Mouse (Mus musculus) retina, postnatal 7 days (tissue): ENCODE data around the gene Cd7.
A peak's percentile ranks its signal among the peaks of the same experiment; 100 is the strongest.

Experiments used
- DNase-seq: peaks from one replicate; pipeline ENCODE4 v3.0.0-alpha.2; 2012; ENCODE audit warnings: low read depth, low spot score

Cd7 gene

DNA sequence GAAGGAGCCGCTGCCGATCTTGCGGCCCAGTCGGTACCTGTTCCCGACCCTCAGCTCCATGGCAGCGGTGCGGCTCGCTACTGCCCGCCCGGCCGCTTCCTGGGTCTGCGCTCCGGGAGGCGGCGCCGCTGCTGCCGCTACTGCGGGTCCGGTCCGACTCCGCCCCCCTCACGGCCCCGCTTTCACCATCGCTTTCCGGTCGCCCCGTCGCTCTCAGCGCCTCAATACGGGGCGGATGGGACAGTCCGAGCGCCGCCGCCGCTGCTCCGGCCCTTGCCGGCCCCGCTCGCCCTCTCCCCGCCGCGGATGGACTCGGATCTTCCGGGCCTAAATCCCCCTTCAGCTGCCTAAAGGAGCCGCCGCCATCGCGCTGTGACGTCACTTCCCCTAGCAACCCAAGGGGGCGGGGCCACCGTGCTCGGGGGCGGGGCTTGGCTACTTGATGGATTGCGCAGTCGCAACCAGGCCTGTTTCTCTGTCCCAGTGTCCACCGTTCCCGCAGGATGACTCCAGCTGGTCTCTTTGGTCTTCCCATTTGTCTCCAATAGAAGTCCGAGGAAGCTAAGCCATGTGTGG, 48.2 kb downstream of the Cd7 start, which contains the start of gene Csnk1d:
Csnk1d (minus strand) TSS at position 380 of the 576 bp plus-strand sequence.
- peak; percentile 95 for DNase-seq

DNA sequence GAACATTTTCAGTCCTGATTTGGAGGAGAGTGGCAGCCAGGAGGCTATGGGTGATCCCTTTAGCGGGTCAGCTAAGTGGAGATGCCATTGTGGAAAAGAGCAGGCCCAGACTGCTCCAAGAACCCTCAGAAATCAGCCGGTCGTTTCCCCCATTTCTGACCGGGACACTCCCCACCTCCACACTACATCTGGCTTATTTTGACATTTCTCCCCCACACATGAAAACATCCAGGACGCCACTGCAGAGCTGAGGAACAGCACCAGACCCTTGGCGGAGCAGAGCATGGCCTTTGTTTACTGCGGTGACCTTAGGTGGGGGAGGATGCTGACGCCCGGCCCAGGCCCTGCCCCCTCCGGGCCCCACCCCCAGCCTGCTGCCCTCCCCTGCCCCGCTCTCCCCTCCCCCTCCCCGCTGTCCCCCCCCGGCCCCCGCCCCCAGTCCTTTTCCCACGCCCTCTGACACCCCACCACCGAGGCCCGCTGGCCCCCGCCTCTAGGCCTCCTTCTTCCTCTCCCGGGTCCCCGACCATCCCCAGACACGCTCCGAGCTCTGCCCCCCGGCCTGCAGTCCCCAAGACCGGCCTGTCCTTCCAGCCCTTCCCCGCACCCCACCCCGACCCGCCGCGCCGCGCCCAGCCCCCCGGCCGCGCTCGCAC, 49.0 kb downstream of the Cd7 start:
- DNase-seq, result no peak

DNA sequence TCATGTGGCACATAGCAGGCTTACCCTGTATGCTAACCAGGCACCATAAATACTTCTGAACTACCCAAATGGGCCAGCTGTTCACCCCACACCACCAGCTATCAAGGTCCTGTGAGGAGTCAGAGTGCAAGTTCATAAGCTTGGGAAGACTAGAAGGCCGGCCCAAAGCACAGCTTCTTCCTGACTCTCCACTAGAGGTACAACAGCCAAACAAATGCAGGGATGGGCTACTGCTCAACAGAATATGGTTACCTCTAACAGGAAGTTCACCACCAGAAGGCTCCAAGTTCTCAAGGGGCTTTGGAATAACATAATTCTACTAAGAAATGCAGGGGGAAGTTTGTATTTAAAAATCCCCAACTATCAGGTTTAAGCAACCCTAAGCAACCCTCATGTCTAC, 49.7 kb downstream of the Cd7 start:
- DNase-seq, result no peak

DNA sequence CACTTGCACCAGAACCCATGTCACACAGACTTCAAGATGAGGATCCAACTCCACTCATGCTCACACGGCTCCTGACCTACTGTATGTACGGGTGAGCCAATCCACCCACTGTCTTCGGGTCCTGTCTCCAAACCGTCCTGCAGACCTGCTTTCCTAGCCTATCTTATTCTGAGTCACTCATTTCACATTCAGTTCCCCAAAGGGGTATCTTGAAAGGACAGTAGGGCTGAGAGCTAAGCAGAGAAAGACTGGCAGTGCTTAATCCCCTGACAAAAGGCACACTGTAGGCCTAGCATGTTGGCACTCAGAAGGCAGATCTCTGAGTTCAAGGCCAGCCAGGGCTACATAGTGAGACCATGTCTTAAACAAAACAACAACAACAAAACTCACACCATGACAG, 50.8 kb downstream of the Cd7 start:
- DNase-seq, result no peak

DNA sequence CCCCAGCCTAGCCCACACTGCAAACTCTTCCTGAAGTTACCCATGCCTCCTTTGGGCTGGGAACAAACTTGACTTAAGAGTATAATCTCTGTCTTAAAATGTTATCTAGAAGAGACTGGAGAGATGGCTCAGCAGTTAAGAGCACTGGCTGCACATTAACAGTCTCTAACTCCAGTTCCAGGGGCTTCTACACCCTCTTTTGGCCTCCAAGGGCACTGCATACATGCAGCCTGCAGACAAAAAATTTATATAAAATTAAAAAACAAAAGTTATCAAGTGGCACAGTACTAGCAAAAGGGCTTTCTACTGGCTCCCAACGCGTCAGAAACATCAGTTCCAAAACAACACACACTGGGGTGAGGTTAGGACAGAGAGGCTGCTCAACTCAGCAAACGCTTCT, 51.6 kb downstream of the Cd7 start:
- DNase-seq, result no peak
